Mouse (Mus musculus): ENCODE data around the gene Cdkn2a.

DNA sequence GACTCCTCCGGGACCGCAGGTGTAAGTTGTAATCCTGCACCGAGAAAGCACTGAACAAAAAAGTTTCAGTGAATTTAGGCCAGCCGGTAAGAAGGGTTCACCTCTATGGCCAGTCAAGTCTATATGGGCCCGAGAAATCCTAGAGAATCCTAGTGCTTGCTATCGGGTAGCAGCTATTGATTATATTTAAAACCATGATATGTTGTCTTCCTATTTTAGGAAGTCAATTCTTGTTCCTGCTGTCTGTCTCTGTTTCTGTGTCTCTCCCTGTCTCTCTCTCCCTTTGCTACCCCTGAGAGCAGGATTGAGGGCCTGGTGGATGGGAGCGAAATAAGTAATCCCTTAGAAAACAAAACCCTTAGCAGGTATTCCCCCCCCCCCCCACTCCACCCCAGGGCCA, 937 bp downstream of the Cdkn2a start:
- TF ChIP-seq POLR2A (IDR thresholded peaks at IDR 0.05; ENCODE audit: borderline replicate concordance, control insufficient read depth, low read depth, low read length) (no peak), CTCF (IDR thresholded peaks at IDR 0.05; ENCODE audit: control insufficient read depth, insufficient read depth, low read length) (no peak)

All from bone marrow, adult 2 months (tissue).